Mouse (Mus musculus) liver, embryonic 12.5 days (tissue): ENCODE measurements around the gene Gm11397. TPM values are rescaled to one million over a fixed set of nuclear protein-coding genes. Genes with fewer than 3 reads are reported as not detected.
"Not testable (repeated sequence)": the region's sequence is repeated elsewhere in the genome, so short reads cannot be mapped to it uniquely, and the experiment has no call there.

Source experiments
- ATAC-seq: fragments of 200-750 bp; cut with Nextera tagmentation; 2 replicates; pipeline ENCODE4 v1.8.0; 2017; ENCODE audit warnings: moderate number of reproducible peaks, mild to moderate bottlenecking, moderate library complexity
- H3K27ac ChIP-seq: fragments of 300-500 bp; sonication (generic); 2 replicates; pipeline ENCODE4 v1.5.1; 2016; ENCODE audit warnings: mild to moderate bottlenecking
- H3K27me3 ChIP-seq: fragments of 300-500 bp; sonication (generic); replicated peaks from 2 replicates; pipeline ENCODE4 v1.6.1; 2016; ENCODE audit warnings: mild to moderate bottlenecking, moderate library complexity
- H3K36me3 ChIP-seq: fragments of 300-500 bp; sonication (generic); 2 replicates; pipeline ENCODE4 v1.6.1; 2016; ENCODE audit warnings: mild to moderate bottlenecking, moderate library complexity
- H3K4me1 ChIP-seq: fragments of 300-500 bp; sonication (generic); 2 replicates; pipeline ENCODE4 v1.6.1; 2016
- H3K4me2 ChIP-seq: fragments of 300-500 bp; sonication (generic); 2 replicates; pipeline ENCODE4 v1.6.1; 2016; ENCODE audit warnings: mild to moderate bottlenecking, moderate library complexity
- H3K4me3 ChIP-seq: fragments of 300-500 bp; sonication (generic); 2 replicates; pipeline ENCODE4 v1.5.1; 2016; ENCODE audit warnings: mild to moderate bottlenecking, moderate library complexity
- H3K9ac ChIP-seq: fragments of 300-500 bp; sonication (generic); 2 replicates; pipeline ENCODE4 v1.6.1; 2016; ENCODE audit warnings: mild to moderate bottlenecking, moderate library complexity
- H3K9me3 ChIP-seq: fragments of 300-500 bp; sonication (generic); replicated peaks from 2 replicates; pipeline ENCODE4 v1.6.1; 2016; ENCODE audit warnings: mild to moderate bottlenecking, moderate library complexity
- WGBS: fragments of 180-500 bp; shearing (Covaris S2); methylation state at CpG from one replicate; pipeline ENCODE4 v1.1.7; 2016; ENCODE audit not compliant: insufficient replicate concordance; 5-methylcytosine and 5-hydroxymethylcytosine counted together
- polyA plus RNA-seq: library from polyadenylated mRNA; unstranded; fragments of >200 nt; fragmentation: Nextera tagmentation; extraction: Ambion mirVana; gene quantifications from 2 replicates; pipeline ENCODE4 v1.2.1, GENCODE M21; 2016

Gm11397 gene
- polyA plus RNA-seq = not detected in 2 replicates

DNA sequence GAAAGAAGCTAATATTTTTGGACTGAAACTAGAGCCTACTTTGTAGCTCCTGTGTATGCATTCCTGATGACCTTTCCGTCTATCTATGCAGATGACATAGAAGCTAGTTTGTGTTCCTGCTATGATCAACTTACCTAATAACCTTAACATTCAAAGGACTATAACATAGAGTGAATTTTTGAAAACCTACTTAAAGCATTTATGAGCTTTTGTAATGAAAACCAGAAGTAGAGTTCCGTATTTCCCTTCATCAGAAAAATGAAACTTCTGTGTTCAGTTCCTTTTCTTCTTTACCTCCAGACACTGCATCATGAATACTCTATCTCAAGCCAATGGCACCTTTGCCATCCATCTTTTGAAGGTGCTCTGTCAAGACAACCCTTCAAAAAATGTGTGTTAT is at the start of gene Gm11397:
TSS of gene Gm11397 (plus strand) at position 301 of the 400 bp plus-strand sequence.
- WGBS = 69% methylated on average over 2 of the region's 2 CpGs
- H3K9me3 ChIP-seq, ATAC-seq, H3K9ac ChIP-seq, H3K36me3 ChIP-seq, H3K27me3 ChIP-seq, H3K27ac ChIP-seq, H3K4me1 ChIP-seq, H3K4me3 ChIP-seq, H3K4me2 ChIP-seq: not testable (repeated sequence)

DNA sequence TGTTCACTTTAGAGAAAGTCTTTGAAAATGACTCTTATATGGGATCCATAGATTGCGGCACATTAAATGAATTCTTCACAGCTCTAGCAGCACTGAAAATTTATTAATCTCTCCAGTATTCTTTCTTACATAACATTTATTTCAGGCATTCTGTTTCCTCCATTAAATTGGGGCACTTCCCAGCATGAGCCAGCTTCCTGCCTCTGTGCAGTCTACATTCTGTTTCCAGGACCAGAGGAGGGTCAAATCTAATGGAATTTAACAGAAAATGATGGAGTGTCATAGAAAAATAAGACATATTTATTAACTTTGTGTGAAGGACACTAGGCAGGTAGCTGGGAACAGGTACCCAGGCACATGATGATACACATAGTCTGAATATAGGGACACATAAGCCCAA is 38.9 kb upstream of the Gm11397 start:
- WGBS = 60% methylated on average over 1 of the region's 1 CpGs
- not testable (repeated sequence) for ATAC-seq, H3K27ac ChIP-seq, H3K36me3 ChIP-seq, H3K4me1 ChIP-seq, H3K4me3 ChIP-seq, H3K27me3 ChIP-seq, H3K9ac ChIP-seq, H3K4me2 ChIP-seq, H3K9me3 ChIP-seq

DNA sequence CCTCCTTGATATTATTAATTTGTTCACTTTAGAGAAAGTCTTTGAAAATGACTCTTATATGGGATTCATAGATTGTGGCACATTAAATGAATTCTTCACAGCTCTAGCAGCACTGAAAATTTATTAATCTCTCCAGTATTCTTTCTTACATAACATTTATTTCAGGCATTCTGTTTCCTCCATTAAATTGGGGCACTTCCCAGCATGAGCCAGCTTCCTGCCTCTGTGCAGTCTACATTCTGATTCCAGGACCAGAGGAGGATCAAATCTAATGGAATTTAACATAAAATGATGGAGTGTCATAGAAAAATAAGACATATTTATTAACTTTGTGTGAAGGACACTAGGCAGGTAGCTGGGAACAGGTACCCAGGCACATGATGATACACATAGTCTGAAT is 37.2 kb downstream of the Gm11397 start:
- not testable (repeated sequence) for H3K9me3 ChIP-seq, H3K27ac ChIP-seq, ATAC-seq, H3K4me1 ChIP-seq, H3K9ac ChIP-seq, H3K4me3 ChIP-seq, H3K4me2 ChIP-seq, H3K36me3 ChIP-seq, H3K27me3 ChIP-seq

Other genes with a start within 250 kb of the Gm11397 start
- not detected in 2 replicates for gene Serpinb9c, start 236.0 kb upstream of the Gm11397 start, polyA plus RNA-seq
- gene Serpinb9d, start 202.8 kb upstream of the Gm11397 start, polyA plus RNA-seq = not detected in 2 replicates
- gene Serpinb9e, start 146.1 kb upstream of the Gm11397 start, polyA plus RNA-seq = not detected in 2 replicates
- not detected in 2 replicates for gene Serpinb9f, start 71.7 kb upstream of the Gm11397 start, polyA plus RNA-seq
- gene Serpinb9g, start 89.0 kb downstream of the Gm11397 start, polyA plus RNA-seq = not detected in 2 replicates